Mouse (Mus musculus) erythroblast, embryonic 14.5 days (primary cell): ENCODE data around the gene Lhx3. TPM values are rescaled to one million over a fixed set of nuclear protein-coding genes. Genes with fewer than 3 reads are reported as not detected.

Source experiments
- H3K27me3 ChIP-seq: 2 replicates; pipeline ENCODE4 v1.6.1; 2012; ENCODE audit warnings: inconsistent platforms; ENCODE audit not compliant: control insufficient read depth
- H3K36me3 ChIP-seq: 2 replicates; pipeline ENCODE4 v1.6.1; 2012; ENCODE audit warnings: mild to moderate bottlenecking, inconsistent platforms; ENCODE audit not compliant: control insufficient read depth
- H3K4me1 ChIP-seq: 2 replicates; pipeline ENCODE4 v1.6.1; 2012; ENCODE audit warnings: inconsistent platforms; ENCODE audit not compliant: control insufficient read depth
- H3K4me3 ChIP-seq: replicated peaks from 2 replicates; pipeline ENCODE3; 2012; ENCODE audit warnings: moderate library complexity, mild to moderate bottlenecking, inconsistent platforms
- H3K9me3 ChIP-seq: 2 replicates; pipeline ENCODE4 v1.6.1; 2012; ENCODE audit warnings: low read length, inconsistent platforms, mixed read lengths; ENCODE audit not compliant: control insufficient read depth
- GATA1 ChIP-seq: IDR thresholded peaks from 2 replicates; pipeline ENCODE4 v1.6.1; 2012; ENCODE audit warnings: low read length, inconsistent platforms, mixed read lengths
- TAL1 ChIP-seq: IDR thresholded peaks from 3 replicates; pipeline ENCODE4 v1.6.1; 2012; ENCODE audit warnings: low read length, inconsistent platforms, mixed read lengths
- polyA plus RNA-seq: library from polyadenylated mRNA; stranded (reverse); fragments of >175 nt; gene quantifications from 2 replicates; pipeline ENCODE4 v1.2.3, GENCODE M21; 2012

The Lhx3 gene
- polyA plus RNA-seq, 1 experiment, result not detected

DNA sequence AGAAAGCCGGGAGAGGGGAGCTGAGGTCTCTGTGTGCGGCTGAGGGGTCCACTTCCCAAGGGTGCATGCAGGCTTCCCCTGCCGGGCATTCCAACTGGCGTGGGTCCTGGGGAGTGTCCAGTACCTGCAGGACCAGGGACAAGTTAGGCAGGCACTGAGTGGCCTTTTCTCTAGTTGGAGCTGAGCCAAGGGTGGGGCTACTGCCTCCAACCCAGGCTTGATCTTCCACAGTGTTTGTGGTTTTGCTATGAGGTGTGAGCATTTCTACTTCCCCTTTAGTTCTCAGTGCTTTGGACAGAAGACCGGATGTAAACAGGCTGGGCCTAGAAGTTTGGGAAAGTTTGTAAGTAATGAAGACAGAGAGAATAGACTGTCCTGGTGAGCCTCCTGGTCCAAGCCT lies 19.6 kb downstream of the Lhx3 start:
- H3K27me3 ChIP-seq, result peaks cover 22% of the 10 kb centered on the region

DNA sequence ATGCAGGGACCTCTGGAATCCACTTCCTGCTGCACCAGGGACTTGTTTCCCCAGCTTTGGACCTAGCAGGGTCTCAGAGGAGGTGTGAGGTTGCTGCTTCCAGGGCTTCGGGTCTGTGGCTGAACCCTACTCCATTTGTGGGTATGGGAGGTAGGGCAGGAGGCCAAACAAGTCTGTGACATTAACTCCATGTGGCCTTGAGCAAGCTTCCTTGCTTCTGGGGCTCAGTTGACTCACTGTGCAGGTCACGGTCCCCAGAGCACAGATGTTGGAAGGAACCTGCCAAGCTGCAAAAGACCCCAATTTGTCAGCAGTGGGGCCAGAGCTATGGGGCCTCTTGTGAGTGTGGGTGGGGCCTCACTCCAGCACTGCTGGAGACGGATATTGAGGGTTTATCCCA lies 23.7 kb downstream of the Lhx3 start:
- H3K4me3 ChIP-seq, result no peak overlapping the region
- TF ChIP-seq GATA1 (no peak), TAL1 (no peak)
- peaks cover 22% of the 10 kb centered on the region for H3K27me3 ChIP-seq
- no peaks in the 10 kb centered on the region for H3K36me3 ChIP-seq
- no peaks in the 10 kb centered on the region for H3K9me3 ChIP-seq
- H3K4me1 ChIP-seq, result no peaks in the 10 kb centered on the region; the same call in 1 of the 2 replicates

More for the DNA sequence above, 19.6 kb downstream of the Lhx3 start:
- no peak overlapping the region for H3K4me3 ChIP-seq
- no peaks in the 10 kb centered on the region for H3K9me3 ChIP-seq
- H3K36me3 ChIP-seq, result no peaks in the 10 kb centered on the region
- no peaks in the 10 kb centered on the region for H3K4me1 ChIP-seq
- TF ChIP-seq GATA1 (no peak), TAL1 (no peak)

DNA sequence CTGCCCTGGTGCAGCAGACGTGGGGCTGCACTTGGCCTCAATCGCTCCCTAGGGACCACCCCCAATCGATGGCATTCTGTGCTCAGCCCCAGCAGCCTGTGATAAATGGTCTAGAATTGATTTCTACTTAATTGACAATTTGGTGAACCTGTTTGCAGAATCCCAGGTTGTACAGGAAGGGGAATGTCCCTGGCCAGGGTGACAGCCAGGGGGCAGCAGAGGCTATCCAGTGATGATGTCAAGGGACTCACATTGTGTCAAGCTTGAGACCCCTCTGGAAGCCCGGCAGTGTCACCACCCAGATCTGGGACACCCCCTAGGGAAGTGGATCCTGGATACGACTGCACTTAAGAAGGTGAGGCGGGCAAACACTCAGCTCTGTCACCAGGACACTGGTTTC lies 25.4 kb downstream of the Lhx3 start:
- peaks cover 13% of the 10 kb centered on the region for H3K4me1 ChIP-seq
- no peak overlapping the region for H3K4me3 ChIP-seq
- H3K36me3 ChIP-seq, result no peaks in the 10 kb centered on the region
- H3K9me3 ChIP-seq, result no peaks in the 10 kb centered on the region
- TF ChIP-seq TAL1, result no peak
- TF ChIP-seq GATA1, result no peak
- H3K27me3 ChIP-seq, result peaks cover 25% of the 10 kb centered on the region

DNA sequence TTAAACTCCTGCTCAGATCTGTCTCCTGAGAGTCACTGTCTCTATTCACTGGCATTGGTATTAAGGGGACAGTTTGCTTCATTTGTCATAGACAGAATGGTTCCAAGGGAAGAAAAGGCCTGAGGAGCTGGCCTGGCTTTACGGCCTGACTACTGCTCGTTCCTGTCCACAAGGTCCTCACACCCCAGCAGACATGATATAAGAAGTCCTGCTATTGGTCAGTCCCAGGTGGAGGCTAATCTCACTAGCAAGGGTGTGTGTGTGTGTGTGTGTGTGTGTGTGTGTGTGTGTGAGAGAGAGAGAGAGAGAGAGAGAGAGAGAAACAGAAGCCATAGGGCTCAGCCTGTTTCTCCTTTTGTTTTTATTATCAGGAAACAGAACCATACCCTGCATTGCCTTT lies 30.9 kb downstream of the Lhx3 start:
- TF ChIP-seq GATA1, result no peak
- TF ChIP-seq TAL1, result no peak
- Histone ChIP-seq H3K27me3 (peaks cover 17% of the 10 kb centered on the region), H3K4me3 (no peak overlapping the region)

DNA sequence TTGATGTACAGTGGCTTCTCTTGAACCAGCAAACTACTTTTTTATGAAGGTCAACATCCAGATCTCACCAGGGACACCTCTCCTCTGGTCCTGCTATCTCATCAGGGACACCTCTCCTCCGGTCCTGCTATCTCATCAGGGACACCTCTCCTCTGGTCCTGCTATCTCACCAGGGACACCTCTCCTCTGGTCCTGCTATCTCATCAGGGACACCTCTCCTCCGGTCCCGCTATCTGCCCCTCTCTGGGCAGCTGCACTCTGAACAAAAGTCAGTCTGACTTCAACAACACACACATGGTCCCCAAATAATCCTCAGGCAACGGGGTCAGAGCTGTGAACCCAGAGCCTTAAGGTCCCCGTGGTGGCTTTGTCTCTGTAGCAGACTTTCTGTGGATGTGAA lies 31.4 kb downstream of the Lhx3 start:
- Histone ChIP-seq H3K4me3 (no peak overlapping the region), H3K9me3 (no peaks in the 10 kb centered on the region), H3K4me1 (peaks cover 40% of the 10 kb centered on the region), H3K27me3 (peaks cover 19% of the 10 kb centered on the region), H3K36me3 (no peaks in the 10 kb centered on the region)
- TF ChIP-seq TAL1 (peak; percentile 53; the same call in 2 of the 3 replicates), GATA1 (peak; percentile 46)

More for the DNA sequence above, 30.9 kb downstream of the Lhx3 start:
- Histone ChIP-seq H3K9me3 (no peaks in the 10 kb centered on the region), H3K4me1 (peaks cover 40% of the 10 kb centered on the region), H3K36me3 (no peaks in the 10 kb centered on the region)

DNA sequence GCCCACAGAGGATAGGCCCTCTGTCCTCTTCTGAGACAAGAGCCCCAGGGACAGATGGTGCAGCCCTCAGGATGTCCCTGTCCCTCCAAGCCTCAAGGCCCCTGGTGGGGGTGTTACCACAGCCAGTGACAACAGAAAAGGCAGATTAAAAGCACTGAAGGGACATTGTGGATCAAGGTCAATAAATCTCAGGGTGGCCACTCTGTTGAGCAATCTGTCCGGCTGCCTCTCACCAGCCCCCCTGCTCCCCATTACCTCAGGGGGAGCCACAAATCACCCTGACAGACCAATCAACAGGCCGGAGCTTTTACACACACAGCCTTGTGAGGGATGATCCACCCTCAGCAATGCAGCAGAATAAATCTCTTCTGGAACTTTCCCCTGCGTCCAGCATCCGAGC lies 32.9 kb downstream of the Lhx3 start:
- peaks cover 20% of the 10 kb centered on the region for H3K27me3 ChIP-seq
- no peak for TF ChIP-seq GATA1
- TF ChIP-seq TAL1, result no peak
- no peaks in the 10 kb centered on the region for H3K36me3 ChIP-seq
- no peaks in the 10 kb centered on the region for H3K9me3 ChIP-seq
- H3K4me3 ChIP-seq, result no peak overlapping the region
- peaks cover 40% of the 10 kb centered on the region for H3K4me1 ChIP-seq

DNA sequence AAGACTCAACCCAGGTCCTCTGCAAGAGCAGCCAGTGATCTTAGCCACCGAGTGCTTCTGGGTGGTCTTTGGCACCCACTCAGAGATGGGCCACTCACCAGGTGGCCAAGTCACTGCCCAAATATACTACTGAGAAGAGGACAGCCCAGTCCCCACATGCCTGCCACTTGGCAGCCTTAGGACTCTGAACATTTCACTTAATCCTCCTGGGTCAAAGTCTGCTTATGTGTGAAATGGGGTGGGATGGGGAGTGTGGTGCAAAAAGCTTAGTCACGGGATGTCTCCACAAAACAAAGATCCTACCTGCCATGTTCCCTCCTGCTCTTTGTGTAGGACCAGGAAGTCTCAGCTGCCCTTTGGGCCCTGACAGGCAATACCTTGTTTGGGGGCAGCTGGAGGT lies 35.9 kb downstream of the Lhx3 start:
- TF ChIP-seq GATA1 (no peak), TAL1 (no peak)
- Histone ChIP-seq H3K9me3 (no peaks in the 10 kb centered on the region), H3K4me1 (peaks cover 22% of the 10 kb centered on the region), H3K27me3 (peaks cover 22% of the 10 kb centered on the region), H3K36me3 (no peaks in the 10 kb centered on the region), H3K4me3 (no peak overlapping the region)

DNA sequence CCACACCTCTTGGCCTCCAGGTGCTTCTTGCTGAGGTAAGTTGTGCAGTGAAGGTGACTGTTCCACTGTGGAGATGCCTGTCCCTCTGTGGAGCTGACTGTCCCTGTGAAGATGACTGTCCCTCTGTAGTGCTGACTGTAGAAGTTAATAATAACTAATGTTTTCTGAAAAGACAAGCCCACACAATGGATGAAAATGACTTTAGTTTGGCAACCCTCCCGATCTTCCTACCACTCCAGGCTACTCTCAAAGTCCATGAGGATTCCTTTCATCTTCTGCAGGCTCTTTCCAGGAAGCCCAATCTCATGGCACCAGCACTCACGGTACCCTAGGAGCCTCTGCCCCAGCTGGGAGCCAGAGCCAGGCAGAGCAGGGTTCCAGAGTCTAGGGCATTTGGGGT lies 37.7 kb downstream of the Lhx3 start:
- H3K4me3 ChIP-seq, result no peak overlapping the region
- H3K4me1 ChIP-seq, result peaks cover 4% of the 10 kb centered on the region
- H3K27me3 ChIP-seq, result peaks cover 21% of the 10 kb centered on the region
- H3K9me3 ChIP-seq, result no peaks in the 10 kb centered on the region
- TF ChIP-seq GATA1 (no peak), TAL1 (no peak)
- no peaks in the 10 kb centered on the region for H3K36me3 ChIP-seq

DNA sequence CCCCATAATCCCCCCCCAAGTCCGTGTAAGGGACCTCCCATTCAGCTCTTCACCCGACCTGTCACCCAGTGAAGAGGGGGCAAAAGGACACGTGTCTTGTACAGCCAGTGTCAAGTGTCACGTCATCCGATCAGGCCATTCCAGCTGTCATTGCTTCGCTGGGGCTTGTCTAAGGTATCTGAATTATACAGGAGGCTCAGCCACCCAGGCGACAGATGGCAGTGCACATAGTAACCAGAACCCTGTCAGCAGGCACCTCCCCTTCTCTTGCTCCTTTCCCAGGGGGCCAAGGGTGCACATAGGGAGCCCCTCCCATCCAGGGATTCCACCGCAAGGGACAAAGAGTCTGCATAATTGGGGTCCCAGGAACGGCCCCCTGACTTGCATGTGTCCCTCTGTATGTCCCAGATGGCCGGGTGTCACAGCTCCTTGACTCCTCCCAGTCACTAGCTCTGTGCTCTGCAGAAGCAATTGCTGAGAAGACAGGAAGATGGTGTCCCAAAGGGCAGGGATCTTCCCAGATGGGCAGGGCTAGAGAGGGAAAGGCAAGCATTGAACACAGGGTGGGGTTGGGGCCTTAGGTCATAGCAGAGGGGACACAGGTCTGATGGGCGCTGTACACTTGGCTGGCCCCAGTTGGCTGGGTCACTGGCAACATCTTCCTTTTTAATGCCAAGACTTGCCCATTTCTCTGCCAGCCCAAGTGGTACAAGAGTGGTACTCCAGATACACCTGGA lies 39.1 kb downstream of the Lhx3 start:
- no peaks in the 10 kb centered on the region for H3K36me3 ChIP-seq
- H3K27me3 ChIP-seq, result peaks cover 15% of the 10 kb centered on the region
- no peak overlapping the region for H3K4me3 ChIP-seq
- no peaks in the 10 kb centered on the region for H3K9me3 ChIP-seq
- TF ChIP-seq TAL1 (no peak), GATA1 (no peak)
- no peaks in the 10 kb centered on the region for H3K4me1 ChIP-seq
